In the genomic region with DNA sequence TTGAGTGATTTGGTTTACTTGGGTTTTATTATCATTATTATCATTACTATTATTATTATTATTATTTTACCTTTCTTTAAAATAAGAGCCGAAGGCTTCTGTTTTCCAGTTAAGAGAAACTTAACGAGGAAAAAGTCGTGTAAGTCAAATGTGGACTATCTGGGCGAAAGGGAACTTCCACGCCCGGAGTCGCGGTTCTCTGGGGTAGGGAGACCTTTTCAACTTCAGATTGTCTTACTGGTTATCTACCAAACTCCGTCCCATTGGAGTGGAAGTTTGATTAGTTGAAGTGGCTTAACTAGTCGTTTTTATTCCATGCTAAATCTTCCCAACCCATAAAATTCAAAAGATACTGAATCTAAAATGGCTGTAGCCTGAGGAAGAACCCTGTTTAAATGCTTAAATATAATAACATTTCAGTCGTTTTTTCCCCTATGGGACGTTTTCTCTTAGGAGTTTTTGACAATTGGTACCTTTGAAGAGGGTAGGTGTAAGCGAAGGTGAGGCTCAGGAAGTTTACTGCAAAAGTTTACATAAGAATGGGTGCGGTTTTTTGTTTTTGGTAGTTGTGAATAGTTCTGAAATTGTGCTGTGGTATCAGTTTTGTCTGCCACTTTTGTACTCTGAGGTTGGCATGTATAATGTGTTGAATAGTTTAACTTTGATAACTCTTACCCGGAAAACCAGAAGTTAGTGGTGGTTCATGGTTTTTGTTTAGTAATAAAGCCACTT, we compare ENCODE assay signal across 8 mouse cellular contexts. TPM values are rescaled to one million over a fixed set of nuclear protein-coding genes. Genes with fewer than 3 reads are reported as not detected.
DNase-seq lines count a peak whose midpoint lies in the region; ATAC-seq and TF ChIP-seq lines count a peak whose summit lies in the region.

No protein-coding gene starts in this region.

- H3K9ac ChIP-seq in ES-E14 (ENCODE audit: insufficient read depth, low read depth, low read length, poor library complexity, severe bottlenecking) = peak overlapping the region; percentile 95
- peak overlapping the region; percentile 76 for H3K9ac ChIP-seq in forebrain, embryonic 12.5 days
- peak overlapping the region; percentile 97 for H3K9ac ChIP-seq in liver, adult 2 months (ENCODE audit: low read depth, low read length)

- H3K4me2 ChIP-seq in forebrain, embryonic 12.5 days = peak overlapping the region; percentile 81

- H3K79me2 ChIP-seq in liver, adult 2 months (ENCODE audit: control insufficient read depth, insufficient read depth, low read length) = peaks cover 20% of the 10 kb centered on the region; the same call in 1 of the 2 replicates

- H3K27ac ChIP-seq in ES-E14 (ENCODE audit: insufficient read depth, low read depth, low read length, poor library complexity, severe bottlenecking) = peak overlapping the region; percentile 89; the same call in 1 of the 2 replicates
- H3K27ac ChIP-seq in forebrain, embryonic 12.5 days = peak overlapping the region; percentile 95; the same call in 1 of the 2 replicates
- H3K27ac ChIP-seq in liver, adult 2 months (replicated peaks; ENCODE audit: insufficient read depth, low read depth, low read length) = peak overlapping the region; percentile 97; the same call in 1 of the 2 replicates

- peaks cover 1% of the 10 kb centered on the region; the same call in 1 of the 2 replicates for H3K36me3 ChIP-seq in ES-E14 (ENCODE audit: control insufficient read depth, insufficient read depth, low read length, poor library complexity, severe bottlenecking)
- H3K36me3 ChIP-seq in forebrain, embryonic 12.5 days (replicated peaks) = peaks cover 14% of the 10 kb centered on the region
- peaks cover 4% of the 10 kb centered on the region; the same call in 1 of the 2 replicates for H3K36me3 ChIP-seq in liver, adult 2 months (ENCODE audit: control insufficient read depth, insufficient read depth, low read length)
- peaks cover 2% of the 10 kb centered on the region; the same call in 1 of the 2 replicates for H3K36me3 ChIP-seq in splenic B cell, adult 2 months (ENCODE audit: control insufficient read depth, insufficient read depth, low read length, poor library complexity, severe bottlenecking)

- WGBS in forebrain, embryonic 12.5 days = 6% methylated on average over 15 of the region's 15 CpGs
- under 1% methylated on average over 15 of the region's 15 CpGs for WGBS in liver, adult 2 months

- no peak for TF ChIP-seq CTCF in liver, adult 2 months (IDR thresholded peaks at IDR 0.05; ENCODE audit: low read depth, low read length)

- no peaks in the 10 kb centered on the region; a peak in 1 of 4 replicates for H3K4me1 ChIP-seq in ES-E14 (ENCODE audit: control insufficient read depth in 2 of 2, insufficient read depth in 2 of 2, low read length in 2 of 2, poor library complexity in 1 of 2)
- H3K4me1 ChIP-seq in forebrain, embryonic 12.5 days = peaks cover 21% of the 10 kb centered on the region
- peaks cover 2% of the 10 kb centered on the region; the same call in 1 of the 2 replicates for H3K4me1 ChIP-seq in liver, adult 2 months (ENCODE audit: control insufficient read depth, insufficient read depth, low read length)

- ATAC-seq in forebrain, embryonic 12.5 days (ENCODE audit: low FRiP score) = no peak
- ATAC-seq in erythroid progenitor cell, adult 5-6 weeks (replicated peaks; ENCODE audit: low FRiP score, poor library complexity, severe bottlenecking) = no peak

- no peaks in the 10 kb centered on the region for H3K27me3 ChIP-seq in forebrain, embryonic 12.5 days
- H3K27me3 ChIP-seq in liver, adult 2 months (ENCODE audit: control insufficient read depth, insufficient read depth, low read length) = no peaks in the 10 kb centered on the region
- H3K27me3 ChIP-seq in splenic B cell, adult 2 months (ENCODE audit: control insufficient read depth, insufficient read depth, low read length, poor library complexity, severe bottlenecking) = no peaks in the 10 kb centered on the region

- no peaks in the 10 kb centered on the region for H3K9me3 ChIP-seq in ES-E14 (ENCODE audit: control insufficient read depth, insufficient read depth, low read depth, low read length)
- H3K9me3 ChIP-seq in forebrain, embryonic 12.5 days = no peaks in the 10 kb centered on the region

- H3K4me3 ChIP-seq in ES-E14 (ENCODE audit: insufficient read depth in 1 of 2, low read depth in 1 of 2, low read length in 2 of 2, poor library complexity in 1 of 2, severe bottlenecking in 1 of 2) = peak overlapping the region; percentile 91 to 96
- H3K4me3 ChIP-seq in forebrain, embryonic 12.5 days (replicated peaks) = peak overlapping the region; percentile 77
- H3K4me3 ChIP-seq in liver, adult 2 months (ENCODE audit: insufficient read depth, low read depth, low read length) = peak overlapping the region; percentile 97

- in situ Hi-C loops in ES-E14 (cut with MboI; ENCODE audit: low sequenced_read_pairs in 2 of 2, unreplicated experiment in 2 of 2) = no loop called here

- no peak for TF ChIP-seq POLR2A in liver, adult 2 months (IDR thresholded peaks at IDR 0.05; ENCODE audit: extremely low read depth, insufficient read depth, low read length)

- peak; percentile 5 for DNase-seq in heart, adult 11 months
- no peak for DNase-seq in heart, adult 9 months (ENCODE audit: low spot score in 2 of 2)
- DNase-seq in ES-E14 (ENCODE audit: low read depth, low spot score) = no peak
- peak; percentile 43 for DNase-seq in liver, adult 2 months (ENCODE audit: extremely low read depth, low read depth, low spot score)
- DNase-seq in splenic B cell, adult 2 months (ENCODE audit: low read depth, low spot score) = peak; percentile 12
- no peak for DNase-seq in thymus, postnatal 14 days

TF ChIP-seq in ES-E14, 5 proteins besides CTCF, POLR2A, EP300 and RAD21:
- TF ChIP-seq HCFC1 (IDR thresholded peaks at IDR 0.05; ENCODE audit: borderline replicate concordance, insufficient read depth, low read length) (no peak), ZC3H11A (IDR thresholded peaks at IDR 0.05; ENCODE audit: borderline replicate concordance, low read depth, low read length) (no peak), ZNF384 (IDR thresholded peaks at IDR 0.05; ENCODE audit: low read depth, low read length) (no peak)

RNA-seq across cellular contexts. Expression of gene Gpbp1l1, which starts 0.9 kb away (rescaled TPM):
- 65.9 and 74.3 TPM in 2 replicates for total RNA-seq in ES-E14 (2012; rRNA removed)
- polyA plus RNA-seq in forebrain, embryonic 12.5 days (2016; fragmentation: Nextera tagmentation; extraction: Ambion mirVana) = 23.4 and 26.7 TPM in 2 replicates
- total RNA-seq in liver, adult 2 months (2014; rRNA removed) = 72.2 and 76.3 TPM in 2 replicates
- 16.7 and 19.9 TPM in 2 replicates for polyA plus RNA-seq in liver, adult 2 months (2012; rRNA removed)
- total RNA-seq in erythroid progenitor cell, adult 5-6 weeks (2015; ENCODE audit: low replicate concordance) = 90.1 and 126 TPM in 2 replicates
- 101 and 136 TPM in 2 replicates for total RNA-seq in erythroid progenitor cell, adult 5-6 weeks (2017; ENCODE audit: low replicate concordance)

RNA-seq across cellular contexts. Expression of gene Tmem69, which starts 2.6 kb away (rescaled TPM):
- 10.1 and 11.4 TPM in 2 replicates for total RNA-seq in ES-E14 (2012; rRNA removed)
- polyA plus RNA-seq in forebrain, embryonic 12.5 days (2016; fragmentation: Nextera tagmentation; extraction: Ambion mirVana) = 26.9 and 29.9 TPM in 2 replicates
- 6.8 and 9.8 TPM in 2 replicates for total RNA-seq in liver, adult 2 months (2014; rRNA removed)
- 4.3 and 4.7 TPM in 2 replicates for polyA plus RNA-seq in liver, adult 2 months (2012; rRNA removed)
- total RNA-seq in erythroid progenitor cell, adult 5-6 weeks (2015; ENCODE audit: low replicate concordance) = 5.9 and 10.1 TPM in 2 replicates
- 2.4 and 9.8 TPM in 2 replicates for total RNA-seq in erythroid progenitor cell, adult 5-6 weeks (2017; ENCODE audit: low replicate concordance)

RNA-seq across cellular contexts. Expression of gene Ccdc17, which starts 38.1 kb away (rescaled TPM):
- 2.7 and 2.9 TPM in 2 replicates for total RNA-seq in ES-E14 (2012; rRNA removed)
- 2.5 and 4.6 TPM in 2 replicates for polyA plus RNA-seq in forebrain, embryonic 12.5 days (2016; fragmentation: Nextera tagmentation; extraction: Ambion mirVana)
- total RNA-seq in liver, adult 2 months (2014; rRNA removed) = 3.1 and 4.4 TPM in 2 replicates
- polyA plus RNA-seq in liver, adult 2 months (2012; rRNA removed) = 5.3 and 7.6 TPM in 2 replicates
- total RNA-seq in erythroid progenitor cell, adult 5-6 weeks (2015; ENCODE audit: low replicate concordance) = 5.9 TPM in 1 of 2 replicates, not detected in the other
- total RNA-seq in erythroid progenitor cell, adult 5-6 weeks (2017; ENCODE audit: low replicate concordance) = 2.6 and 5.3 TPM in 2 replicates

RNA-seq across cellular contexts. Expression of gene Ipp, which starts 51.0 kb away (rescaled TPM):
- total RNA-seq in ES-E14 (2012; rRNA removed) = 2.6 and 3.7 TPM in 2 replicates
- 21.5 and 22.2 TPM in 2 replicates for polyA plus RNA-seq in forebrain, embryonic 12.5 days (2016; fragmentation: Nextera tagmentation; extraction: Ambion mirVana)
- 9.7 and 11.7 TPM in 2 replicates for total RNA-seq in liver, adult 2 months (2014; rRNA removed)
- polyA plus RNA-seq in liver, adult 2 months (2012; rRNA removed) = 2.1 and 2.3 TPM in 2 replicates
- total RNA-seq in erythroid progenitor cell, adult 5-6 weeks (2015; ENCODE audit: low replicate concordance) = 12.2 and 13.3 TPM in 2 replicates
- total RNA-seq in erythroid progenitor cell, adult 5-6 weeks (2017; ENCODE audit: low replicate concordance) = 30.0 and 32.3 TPM in 2 replicates

Comparison
In these comparisons a context has a peak if more than half of its experiments do, and no peak if none do; other contexts are left out.
1. DNase-seq: peak in heart, adult 11 months (single experiment), liver, adult 2 months (single experiment) and splenic B cell, adult 2 months (single experiment); none in heart, adult 9 months (0 of 2), ES-E14 (single experiment) and thymus, postnatal 14 days (single experiment).
2. Peak in every context shown above with its lines, with median percentiles within 50 percentile points of each other: H3K27ac ChIP-seq, H3K4me3 ChIP-seq and H3K9ac ChIP-seq.